Mouse (Mus musculus) hindbrain, embryonic 11.5 days (tissue): ENCODE results near the gene Mylk. TPM values are rescaled to one million over a fixed set of nuclear protein-coding genes. Genes with fewer than 3 reads are reported as not detected.

Experiments used
- ATAC-seq: fragments of 200-750 bp; cut with Nextera tagmentation; 2 replicates; pipeline ENCODE4 v1.8.0; 2017; ENCODE audit warnings: mild to moderate bottlenecking, moderate TSS enrichment, moderate library complexity; ENCODE audit not compliant: low FRiP score
- DNase-seq: peaks from one replicate; pipeline ENCODE4 v3.0.0-alpha.2; 2015; ENCODE audit warnings: low spot score
- H3K27ac ChIP-seq: fragments of 300-500 bp; sonication (generic); 2 replicates; pipeline ENCODE4 v1.5.1; 2014; ENCODE audit warnings: mild to moderate bottlenecking, low read depth, low read length
- H3K27me3 ChIP-seq: fragments of 300-500 bp; sonication (generic); 2 replicates; pipeline ENCODE4 v1.6.1; 2014; ENCODE audit warnings: mild to moderate bottlenecking, low read length, moderate library complexity, mixed read lengths; ENCODE audit not compliant: control insufficient read depth, insufficient read depth
- H3K36me3 ChIP-seq: fragments of 300-500 bp; sonication (generic); 2 replicates; pipeline ENCODE4 v1.6.1; 2014; ENCODE audit warnings: mild to moderate bottlenecking, low read length, moderate library complexity, mixed read lengths; ENCODE audit not compliant: control insufficient read depth, insufficient read depth
- H3K4me1 ChIP-seq: fragments of 300-500 bp; sonication (generic); replicated peaks from 2 replicates; pipeline ENCODE4 v1.6.1; 2014; ENCODE audit warnings: low read length, mixed read lengths; ENCODE audit not compliant: control insufficient read depth, insufficient read depth
- H3K4me2 ChIP-seq: fragments of 300-500 bp; sonication (generic); replicated peaks from 2 replicates; pipeline ENCODE4 v1.6.1; 2014; ENCODE audit warnings: mild to moderate bottlenecking, low read depth, low read length
- H3K4me3 ChIP-seq: fragments of 300-500 bp; sonication (generic); 2 replicates; pipeline ENCODE4 v1.5.1; 2014; ENCODE audit warnings: low read depth, low read length
- H3K9ac ChIP-seq: fragments of 300-500 bp; sonication (generic); 2 replicates; pipeline ENCODE4 v1.6.1; 2014; ENCODE audit warnings: low read depth, low read length
- H3K9me3 ChIP-seq: fragments of 300-500 bp; sonication (generic); 2 replicates; pipeline ENCODE4 v1.6.1; 2016; ENCODE audit warnings: low read length; ENCODE audit not compliant: control insufficient read depth
- WGBS: fragments of 180-500 bp; shearing (Covaris S2); extraction: QIAGEN DNeasy Blood & Tissue Kit; methylation state at CpG from one replicate; pipeline ENCODE4 v1.1.7; 2014; 5-methylcytosine and 5-hydroxymethylcytosine counted together
- polyA plus RNA-seq: library from polyadenylated mRNA; unstranded; fragments of >200 nt; fragmentation: Nextera tagmentation; extraction: Ambion mirVana; gene quantifications from 2 replicates; pipeline ENCODE4 v1.2.1, GENCODE M21; 2014

The Mylk gene
- polyA plus RNA-seq, 1 experiment from 2014 or later = 4.5 TPM

- H3K4me2 ChIP-seq = no peak overlapping the region
- H3K4me3 ChIP-seq = no peak overlapping the region
- DNase-seq (no peak), ATAC-seq (no peak)
- no peaks in the 10 kb centered on the region for H3K4me1 ChIP-seq
- H3K36me3 ChIP-seq = no peaks in the 10 kb centered on the region
- H3K27ac ChIP-seq = no peak overlapping the region
- WGBS = 82% methylated on average over 9 of the region's 9 CpGs
- H3K9ac ChIP-seq = no peak overlapping the region
- H3K27me3 ChIP-seq = no peaks in the 10 kb centered on the region
- no peaks in the 10 kb centered on the region for H3K9me3 ChIP-seq
These were observed 19.1 kb downstream of the Mylk start for GRCm38 (mm10) chr16:34763959-34764591.

GRCm38 (mm10) chr16:34765666-34766065, 20.7 kb downstream of the Mylk start:
- Histone ChIP-seq H3K9ac (no peak overlapping the region), H3K4me1 (no peaks in the 10 kb centered on the region), H3K27me3 (no peaks in the 10 kb centered on the region), H3K36me3 (no peaks in the 10 kb centered on the region), H3K4me3 (no peak overlapping the region), H3K27ac (no peak overlapping the region), H3K9me3 (no peaks in the 10 kb centered on the region), H3K4me2 (no peak overlapping the region)
- WGBS = 88% methylated on average over 1 of the region's 1 CpGs
- ATAC-seq (no peak), DNase-seq (no peak)

GRCm38 (mm10) chr16:34766193-34766592, 21.2 kb downstream of the Mylk start:
- Histone ChIP-seq H3K9ac (no peak overlapping the region), H3K4me1 (no peaks in the 10 kb centered on the region), H3K4me3 (no peak overlapping the region), H3K27me3 (no peaks in the 10 kb centered on the region), H3K9me3 (no peaks in the 10 kb centered on the region), H3K4me2 (no peak overlapping the region), H3K27ac (no peak overlapping the region), H3K36me3 (no peaks in the 10 kb centered on the region)
- WGBS = 93% methylated on average over 1 of the region's 1 CpGs
- ATAC-seq (no peak), DNase-seq (no peak)

- H3K9ac ChIP-seq = no peak overlapping the region
- DNase-seq = no peak
- H3K27ac ChIP-seq = no peak overlapping the region
- WGBS = 95% methylated on average over 2 of the region's 2 CpGs
- no peaks in the 10 kb centered on the region for H3K9me3 ChIP-seq
- H3K4me2 ChIP-seq = no peak overlapping the region
- no peaks in the 10 kb centered on the region for H3K27me3 ChIP-seq
- no peak overlapping the region for H3K4me3 ChIP-seq
- no peaks in the 10 kb centered on the region for H3K4me1 ChIP-seq
- no peak for ATAC-seq
- H3K36me3 ChIP-seq = no peaks in the 10 kb centered on the region
These were observed 22.4 kb downstream of the Mylk start for GRCm38 (mm10) chr16:34767443-34767842.

GRCm38 (mm10) chr16:34768436-34768835, 23.4 kb downstream of the Mylk start:
- Histone ChIP-seq H3K4me1 (no peaks in the 10 kb centered on the region), H3K27me3 (no peaks in the 10 kb centered on the region), H3K27ac (no peak overlapping the region), H3K36me3 (no peaks in the 10 kb centered on the region), H3K4me2 (no peak overlapping the region), H3K4me3 (no peak overlapping the region), H3K9ac (no peak overlapping the region), H3K9me3 (no peaks in the 10 kb centered on the region)
- ATAC-seq (no peak), DNase-seq (no peak)
- WGBS = 73% methylated on average over 4 of the region's 4 CpGs

- no peak for ATAC-seq
- Histone ChIP-seq H3K9ac (no peak overlapping the region), H3K4me1 (no peaks in the 10 kb centered on the region), H3K4me2 (no peak overlapping the region), H3K27me3 (no peaks in the 10 kb centered on the region), H3K4me3 (no peak overlapping the region), H3K27ac (no peak overlapping the region), H3K36me3 (no peaks in the 10 kb centered on the region), H3K9me3 (no peaks in the 10 kb centered on the region)
- WGBS = 95% methylated on average over 4 of the region's 4 CpGs
- no peak for DNase-seq
These were observed 25.1 kb downstream of the Mylk start for GRCm38 (mm10) chr16:34770127-34770526.

- DNase-seq (peak; percentile 65), ATAC-seq (peak; percentile 59)
- Histone ChIP-seq H3K9ac (no peak overlapping the region), H3K4me3 (no peak overlapping the region), H3K9me3 (no peaks in the 10 kb centered on the region), H3K4me2 (no peak overlapping the region), H3K27ac (no peak overlapping the region), H3K36me3 (no peaks in the 10 kb centered on the region), H3K27me3 (no peaks in the 10 kb centered on the region), H3K4me1 (no peaks in the 10 kb centered on the region)
- WGBS = 40% methylated on average over 4 of the region's 4 CpGs
These were observed 27.5 kb downstream of the Mylk start for GRCm38 (mm10) chr16:34772445-34773032.

- Histone ChIP-seq H3K4me1 (no peaks in the 10 kb centered on the region), H3K36me3 (no peaks in the 10 kb centered on the region), H3K4me2 (no peak overlapping the region), H3K27me3 (no peaks in the 10 kb centered on the region), H3K9me3 (no peaks in the 10 kb centered on the region), H3K9ac (no peak overlapping the region), H3K4me3 (no peak overlapping the region), H3K27ac (no peak overlapping the region)
- 50% methylated on average over 1 of the region's 1 CpGs for WGBS
- DNase-seq = no peak
- no peak for ATAC-seq
These were observed 37.4 kb downstream of the Mylk start for GRCm38 (mm10) chr16:34782442-34782841.

- Histone ChIP-seq H3K4me2 (no peak overlapping the region), H3K9me3 (no peaks in the 10 kb centered on the region), H3K36me3 (no peaks in the 10 kb centered on the region), H3K9ac (no peak overlapping the region), H3K27me3 (no peaks in the 10 kb centered on the region), H3K4me3 (no peak overlapping the region), H3K4me1 (no peaks in the 10 kb centered on the region), H3K27ac (no peak overlapping the region)
- ATAC-seq (no peak), DNase-seq (no peak)
- WGBS = 87% methylated on average over 5 of the region's 5 CpGs
These were observed 38.5 kb downstream of the Mylk start for GRCm38 (mm10) chr16:34783536-34783935.
